Mouse (Mus musculus): ENCODE measurements at regions not wholly inside any gene's neighbourhood (a gene's known extent, or its start where the extent isn't known, plus 50 kb on each side); places are given as distances from the start of the nearest gene placed in this dataset.

DNA sequence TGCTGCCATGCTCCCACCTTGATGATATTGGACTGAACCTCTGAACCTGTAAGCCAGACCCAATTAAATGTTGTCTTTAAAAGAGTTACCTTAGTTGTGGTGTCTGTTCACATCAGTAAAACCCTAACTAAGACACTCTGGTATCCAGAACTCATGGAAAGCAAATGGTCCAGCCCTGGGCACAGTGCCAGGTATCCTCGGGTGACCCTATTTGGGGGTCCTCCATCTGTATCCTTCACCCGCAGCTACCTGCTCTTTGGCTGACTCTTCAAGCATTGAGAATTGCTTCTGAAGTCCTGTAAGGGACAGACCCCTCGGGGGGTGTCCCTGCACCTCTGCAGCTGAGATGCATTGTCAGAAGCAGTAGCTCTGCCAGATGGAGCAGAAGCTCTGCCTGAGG, 102.4 kb downstream of the Gadd45g start:
- Histone ChIP-seq H3K4me1 (ENCODE audit: control insufficient read depth, insufficient read depth, low read length) (no peaks in the 10 kb centered on the region), H3K9ac (ENCODE audit: low read depth, low read length) (no peak overlapping the region), H3K27ac (replicated peaks; ENCODE audit: insufficient read depth, low read depth, low read length) (no peak overlapping the region), H3K36me3 (ENCODE audit: control insufficient read depth, insufficient read depth, low read length) (no peaks in the 10 kb centered on the region), H3K27me3 (ENCODE audit: control insufficient read depth, insufficient read depth, low read length) (no peaks in the 10 kb centered on the region), H3K79me2 (ENCODE audit: control insufficient read depth, insufficient read depth, low read length) (no peaks in the 10 kb centered on the region), H3K4me3 (ENCODE audit: insufficient read depth, low read depth, low read length) (no peak overlapping the region)
- TF ChIP-seq CTCF (IDR thresholded peaks at IDR 0.05; ENCODE audit: low read depth, low read length) (no peak), POLR2A (IDR thresholded peaks at IDR 0.05; ENCODE audit: extremely low read depth, insufficient read depth, low read length) (no peak)
- no peak for DNase-seq (ENCODE audit: extremely low read depth, low read depth, low spot score)
- 92% methylated on average over 3 of the region's 3 CpGs for WGBS

- WGBS, result 88% methylated on average over 7 of the region's 7 CpGs
- TF ChIP-seq CTCF (IDR thresholded peaks at IDR 0.05; ENCODE audit: low read depth, low read length) (no peak), POLR2A (IDR thresholded peaks at IDR 0.05; ENCODE audit: extremely low read depth, insufficient read depth, low read length) (no peak)
- Histone ChIP-seq H3K27me3 (ENCODE audit: control insufficient read depth, insufficient read depth, low read length) (no peaks in the 10 kb centered on the region), H3K79me2 (ENCODE audit: control insufficient read depth, insufficient read depth, low read length) (no peaks in the 10 kb centered on the region), H3K27ac (replicated peaks; ENCODE audit: insufficient read depth, low read depth, low read length) (no peak overlapping the region), H3K36me3 (ENCODE audit: control insufficient read depth, insufficient read depth, low read length) (no peaks in the 10 kb centered on the region), H3K4me1 (ENCODE audit: control insufficient read depth, insufficient read depth, low read length) (no peaks in the 10 kb centered on the region), H3K9ac (ENCODE audit: low read depth, low read length) (no peak overlapping the region), H3K4me3 (ENCODE audit: insufficient read depth, low read depth, low read length) (no peak overlapping the region)
- DNase-seq (ENCODE audit: extremely low read depth, low read depth, low spot score), result no peak
These were observed 105.1 kb downstream of the Gadd45g start for GRCm38 (mm10) chr13:51951506-51952038.

- no peak for DNase-seq (ENCODE audit: extremely low read depth, low read depth, low spot score)
- Histone ChIP-seq H3K36me3 (ENCODE audit: control insufficient read depth, insufficient read depth, low read length) (no peaks in the 10 kb centered on the region), H3K27ac (replicated peaks; ENCODE audit: insufficient read depth, low read depth, low read length) (no peak overlapping the region), H3K4me3 (ENCODE audit: insufficient read depth, low read depth, low read length) (no peak overlapping the region), H3K4me1 (ENCODE audit: control insufficient read depth, insufficient read depth, low read length) (no peaks in the 10 kb centered on the region), H3K9ac (ENCODE audit: low read depth, low read length) (no peak overlapping the region), H3K79me2 (ENCODE audit: control insufficient read depth, insufficient read depth, low read length) (no peaks in the 10 kb centered on the region), H3K27me3 (ENCODE audit: control insufficient read depth, insufficient read depth, low read length) (no peaks in the 10 kb centered on the region)
- 86% methylated on average over 4 of the region's 4 CpGs for WGBS
- no peak for TF ChIP-seq CTCF (IDR thresholded peaks at IDR 0.05; ENCODE audit: low read depth, low read length)
- no peak for TF ChIP-seq POLR2A (IDR thresholded peaks at IDR 0.05; ENCODE audit: extremely low read depth, insufficient read depth, low read length)
These were observed 106.6 kb downstream of the Gadd45g start for GRCm38 (mm10) chr13:51953084-51953483.

GRCm38 (mm10) chr13:51953569-51953968, 107.1 kb downstream of the Gadd45g start:
- no peaks in the 10 kb centered on the region for H3K79me2 ChIP-seq (ENCODE audit: control insufficient read depth, insufficient read depth, low read length)
- no peak for TF ChIP-seq POLR2A (IDR thresholded peaks at IDR 0.05; ENCODE audit: extremely low read depth, insufficient read depth, low read length)
- no peak for TF ChIP-seq CTCF (IDR thresholded peaks at IDR 0.05; ENCODE audit: low read depth, low read length)
- 94% methylated on average over 8 of the region's 8 CpGs for WGBS
- H3K9ac ChIP-seq (ENCODE audit: low read depth, low read length), result no peak overlapping the region
- H3K4me3 ChIP-seq (ENCODE audit: insufficient read depth, low read depth, low read length), result no peak overlapping the region
- DNase-seq (ENCODE audit: extremely low read depth, low read depth, low spot score), result no peak
- no peaks in the 10 kb centered on the region for H3K27me3 ChIP-seq (ENCODE audit: control insufficient read depth, insufficient read depth, low read length)
- no peaks in the 10 kb centered on the region for H3K4me1 ChIP-seq (ENCODE audit: control insufficient read depth, insufficient read depth, low read length)
- H3K27ac ChIP-seq (replicated peaks; ENCODE audit: insufficient read depth, low read depth, low read length), result no peak overlapping the region
- no peaks in the 10 kb centered on the region for H3K36me3 ChIP-seq (ENCODE audit: control insufficient read depth, insufficient read depth, low read length)

DNA sequence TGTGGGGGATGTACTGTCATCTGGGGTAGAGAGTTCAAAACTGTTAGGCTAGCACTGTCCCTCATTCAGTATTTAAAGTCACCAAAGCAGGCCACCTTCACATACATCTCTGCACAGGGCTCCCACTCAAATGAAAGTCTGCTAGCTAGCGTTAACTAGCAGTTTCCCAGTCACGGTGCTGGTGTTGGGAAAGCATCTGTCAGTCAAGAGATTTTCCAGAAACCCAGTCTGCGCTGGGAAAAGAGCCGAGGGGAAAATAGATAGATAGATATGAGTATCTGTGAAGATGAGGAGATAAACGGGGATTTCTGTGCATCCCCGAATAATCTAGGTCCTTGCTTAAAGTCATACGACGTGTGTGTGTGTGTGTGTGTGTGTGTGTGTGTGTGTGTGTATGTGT, 110.6 kb downstream of the Gadd45g start:
- H3K9ac ChIP-seq (ENCODE audit: low read depth, low read length), result no peak overlapping the region
- DNase-seq (ENCODE audit: extremely low read depth, low read depth, low spot score), result no peak
- no peaks in the 10 kb centered on the region for H3K27me3 ChIP-seq (ENCODE audit: control insufficient read depth, insufficient read depth, low read length)
- no peak overlapping the region for H3K27ac ChIP-seq (replicated peaks; ENCODE audit: insufficient read depth, low read depth, low read length)
- WGBS, result 90% methylated on average over 8 of the region's 8 CpGs
- H3K79me2 ChIP-seq (ENCODE audit: control insufficient read depth, insufficient read depth, low read length), result no peaks in the 10 kb centered on the region
- no peaks in the 10 kb centered on the region for H3K36me3 ChIP-seq (ENCODE audit: control insufficient read depth, insufficient read depth, low read length)
- no peak for TF ChIP-seq POLR2A (IDR thresholded peaks at IDR 0.05; ENCODE audit: extremely low read depth, insufficient read depth, low read length)
- TF ChIP-seq CTCF (IDR thresholded peaks at IDR 0.05; ENCODE audit: low read depth, low read length), result no peak
- H3K4me1 ChIP-seq (ENCODE audit: control insufficient read depth, insufficient read depth, low read length), result no peaks in the 10 kb centered on the region
- no peak overlapping the region for H3K4me3 ChIP-seq (ENCODE audit: insufficient read depth, low read depth, low read length)

GRCm38 (mm10) chr13:51959591-51959990, 113.1 kb downstream of the Gadd45g start:
- TF ChIP-seq POLR2A (IDR thresholded peaks at IDR 0.05; ENCODE audit: extremely low read depth, insufficient read depth, low read length) (no peak), CTCF (IDR thresholded peaks at IDR 0.05; ENCODE audit: low read depth, low read length) (no peak)

More at GRCm38 (mm10) chr13:51959591-51959990, 113.1 kb downstream of the Gadd45g start:
- 90% methylated on average over 8 of the region's 8 CpGs for WGBS
- H3K4me1 ChIP-seq (ENCODE audit: control insufficient read depth, insufficient read depth, low read length), result no peaks in the 10 kb centered on the region
- DNase-seq (ENCODE audit: extremely low read depth, low read depth, low spot score), result no peak
- H3K4me3 ChIP-seq (ENCODE audit: insufficient read depth, low read depth, low read length), result no peak overlapping the region
- H3K36me3 ChIP-seq (ENCODE audit: control insufficient read depth, insufficient read depth, low read length), result no peaks in the 10 kb centered on the region
- no peak overlapping the region for H3K9ac ChIP-seq (ENCODE audit: low read depth, low read length)
- H3K79me2 ChIP-seq (ENCODE audit: control insufficient read depth, insufficient read depth, low read length), result no peaks in the 10 kb centered on the region
- H3K27ac ChIP-seq (replicated peaks; ENCODE audit: insufficient read depth, low read depth, low read length), result no peak overlapping the region
- H3K27me3 ChIP-seq (ENCODE audit: control insufficient read depth, insufficient read depth, low read length), result no peaks in the 10 kb centered on the region

All from liver, adult 2 months (tissue).